Mouse (Mus musculus): ENCODE data around the gene Smim17.

DNA sequence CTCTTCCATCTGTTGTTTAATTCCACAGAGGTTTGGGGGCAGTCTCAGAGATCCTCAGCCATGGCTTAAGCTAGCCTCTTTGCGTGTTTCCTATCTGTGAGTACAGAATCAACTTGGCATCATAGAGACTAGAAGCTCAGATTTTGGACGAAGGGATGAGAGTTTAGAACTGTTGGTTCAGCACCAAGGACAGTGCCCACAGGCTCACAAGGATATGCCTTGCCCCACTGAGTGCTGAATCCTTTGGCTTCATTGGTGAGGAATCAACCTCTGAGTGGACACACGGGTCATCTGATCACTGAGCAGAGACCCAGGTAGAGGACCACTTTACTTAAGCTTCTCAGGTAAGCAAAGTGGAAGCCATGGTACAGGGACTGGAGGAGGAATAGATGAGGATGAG is 57.9 kb downstream of the Smim17 start:
- no peak for TF ChIP-seq CTCF (IDR thresholded peaks at IDR 0.05; ENCODE audit: extremely low read depth, insufficient read length, insufficient replicate concordance, low read depth, low read length)
- TF ChIP-seq POLR2A (IDR thresholded peaks at IDR 0.05; ENCODE audit: low read depth, low read length): no peak
